Mouse (Mus musculus) G1E (cell line): Measurements from ENCODE around the gene Plekhj1.

ENCODE experiments used
- CTCF ChIP-seq: IDR thresholded peaks from 2 replicates; pipeline ENCODE4 v1.5.1; 2012; ENCODE audit warnings: low read depth, low read length, inconsistent platforms, mixed read lengths
- GATA2 ChIP-seq: IDR thresholded peaks from 2 replicates; pipeline ENCODE4 v1.6.1; 2012; ENCODE audit warnings: low read depth, low read length, inconsistent platforms, borderline replicate concordance
- POLR2AphosphoS5 ChIP-seq: IDR thresholded peaks from 2 replicates; pipeline ENCODE4 v1.6.1; 2012; ENCODE audit warnings: low read depth, low read length, inconsistent platforms; ENCODE audit not compliant: insufficient replicate concordance
- TAL1 ChIP-seq: conservative IDR thresholded peaks from 2 replicates; pipeline ENCODE4 v1.6.1; 2012; ENCODE audit warnings: low read depth, low read length, inconsistent platforms, mixed read lengths

GRCm38 (mm10) chr10:80793803-80794202 lies 4.6 kb downstream of the Plekhj1 start:
- TF ChIP-seq CTCF (no peak), TAL1 (no peak), GATA2 (no peak), POLR2AphosphoS5 (no peak)
